Mouse (Mus musculus) liver, adult 2 months (tissue): ENCODE data around the gene Myh8. TPM values are rescaled to one million over a fixed set of nuclear protein-coding genes. Genes with fewer than 3 reads are reported as not detected.

Source experiments
- DNase-seq: peaks from one replicate; pipeline ENCODE4 v3.0.0-alpha.2; 2011; ENCODE audit warnings: low read depth, low spot score; ENCODE audit errors: extremely low read depth
- H3K27ac ChIP-seq: fragments of 200-500 bp; replicated peaks from 2 replicates; pipeline ENCODE4 v1.5.1; 2012; ENCODE audit warnings: low read depth, mild to moderate bottlenecking, control low read depth, inconsistent platforms, low read length; ENCODE audit not compliant: insufficient read depth
- H3K27me3 ChIP-seq: fragments of 200-500 bp; 2 replicates; pipeline ENCODE4 v1.6.1; 2012; ENCODE audit warnings: mild to moderate bottlenecking, moderate library complexity, low read length, inconsistent platforms; ENCODE audit not compliant: control insufficient read depth, insufficient read depth
- H3K36me3 ChIP-seq: fragments of 200-500 bp; 2 replicates; pipeline ENCODE4 v1.6.1; 2012; ENCODE audit warnings: low read length, inconsistent platforms; ENCODE audit not compliant: control insufficient read depth, insufficient read depth
- H3K4me1 ChIP-seq: fragments of 200-500 bp; 2 replicates; pipeline ENCODE4 v1.6.1; 2011; ENCODE audit warnings: low read length; ENCODE audit not compliant: control insufficient read depth, insufficient read depth
- H3K4me3 ChIP-seq: fragments of 200-500 bp; 2 replicates; pipeline ENCODE4 v1.5.1; 2011; ENCODE audit warnings: low read depth, mild to moderate bottlenecking, control low read depth, low read length, moderate library complexity; ENCODE audit not compliant: insufficient read depth
- H3K79me2 ChIP-seq: fragments of 200-500 bp; 2 replicates; pipeline ENCODE4 v1.6.1; 2012; ENCODE audit warnings: inconsistent platforms, mild to moderate bottlenecking, low read length, moderate library complexity; ENCODE audit not compliant: control insufficient read depth, insufficient read depth
- H3K9ac ChIP-seq: fragments of 200-500 bp; 2 replicates; pipeline ENCODE4 v1.6.1; 2012; ENCODE audit warnings: low read depth, mild to moderate bottlenecking, control low read depth, inconsistent platforms, low read length
- CTCF ChIP-seq: fragments of 200-500 bp; IDR thresholded peaks from 2 replicates; pipeline ENCODE4 v1.5.1; 2011; ENCODE audit warnings: low read depth, low read length, control low read depth
- POLR2A ChIP-seq: fragments of 200-500 bp; IDR thresholded peaks from 2 replicates; pipeline ENCODE4 v1.6.1; 2011; ENCODE audit warnings: low read length, control low read depth; ENCODE audit not compliant: insufficient read depth; ENCODE audit errors: extremely low read depth
- WGBS: fragments of 180-500 bp; shearing (Covaris S2); methylation state at CpG from one replicate; pipeline ENCODE4 v1.1.7; 2018; 5-methylcytosine and 5-hydroxymethylcytosine counted together
- polyA plus RNA-seq: library from polyadenylated mRNA; depleted of rRNA; stranded (reverse); fragments of >200 nt; gene quantifications from 2 replicates; pipeline ENCODE4 v1.2.3, GENCODE M21; 2012; rRNA removed
- total RNA-seq: library from RNA; depleted of rRNA; stranded (reverse); fragments of >200 nt; gene quantifications from 2 replicates; pipeline ENCODE4 v1.2.3, GENCODE M21; 2014; rRNA removed

The Myh8 gene
- total RNA-seq (not detected in 2 replicates), polyA plus RNA-seq (not detected in 2 replicates)

- H3K36me3 ChIP-seq: no peaks in the 10 kb centered on the region
- H3K27ac ChIP-seq: no peak within 1 kb of the TSS
- TF ChIP-seq POLR2A: no peak
- TF ChIP-seq CTCF: no peak
- H3K79me2 ChIP-seq: no peaks in the 10 kb centered on the region
- no peaks in the 10 kb centered on the region for H3K27me3 ChIP-seq
- no peak within 1 kb of the TSS for H3K4me3 ChIP-seq
- 85% methylated on average over 10 of the region's 10 CpGs for WGBS
- no peak within 1 kb of the TSS for H3K9ac ChIP-seq
- H3K4me1 ChIP-seq: no peaks in the 10 kb centered on the region
- no peak for DNase-seq
These were observed at the start of gene Myh8 for GRCm38 (mm10) chr11:67276601-67277174. Gene Myh8, plus strand, starts transcription at chr11:67277124.

- no peak for TF ChIP-seq POLR2A
- Histone ChIP-seq H3K9ac (no peak overlapping the region), H3K79me2 (no peaks in the 10 kb centered on the region), H3K36me3 (no peaks in the 10 kb centered on the region), H3K4me1 (peaks cover 4% of the 10 kb centered on the region; the same call in 1 of the 2 replicates), H3K4me3 (no peak overlapping the region), H3K27ac (no peak overlapping the region), H3K27me3 (no peaks in the 10 kb centered on the region)
- DNase-seq: no peak
- 87% methylated on average over 3 of the region's 3 CpGs for WGBS
These were observed 48.2 kb upstream of the Myh8 start for GRCm38 (mm10) chr11:67228731-67229130.

- TF ChIP-seq CTCF (no peak), POLR2A (no peak)
- WGBS: 81% methylated on average over 5 of the region's 5 CpGs
These were observed 47.8 kb upstream of the Myh8 start for GRCm38 (mm10) chr11:67229166-67229565.

DNA sequence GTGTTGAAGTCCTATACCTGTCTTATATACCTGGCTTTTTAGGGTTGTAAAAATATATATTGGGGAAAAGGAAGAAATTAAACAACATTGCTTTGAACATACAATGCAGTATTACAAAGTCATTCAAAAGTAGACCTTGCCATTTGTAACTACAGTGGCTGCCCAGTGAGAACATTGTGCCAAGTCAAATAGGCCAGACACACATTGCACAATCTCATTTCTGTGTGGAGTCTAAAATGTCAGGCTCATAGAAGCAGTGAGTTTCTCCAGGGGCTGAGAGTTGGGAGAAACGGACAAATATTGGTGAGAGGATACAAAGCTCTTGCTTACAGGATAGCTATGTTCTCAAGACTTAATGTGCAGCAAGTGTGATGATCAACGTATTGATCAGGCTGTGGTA, 47.0 kb upstream of the Myh8 start:
- no peaks in the 10 kb centered on the region for H3K36me3 ChIP-seq
- no peak overlapping the region for H3K27ac ChIP-seq
- no peak overlapping the region for H3K4me3 ChIP-seq
- 20% methylated on average over 2 of the region's 2 CpGs for WGBS
- TF ChIP-seq CTCF (no peak), POLR2A (no peak)
- H3K9ac ChIP-seq: no peak overlapping the region
- H3K79me2 ChIP-seq: no peaks in the 10 kb centered on the region
- peaks cover 4% of the 10 kb centered on the region; the same call in 1 of the 2 replicates for H3K4me1 ChIP-seq
- peak; percentile 93 for DNase-seq
- H3K27me3 ChIP-seq: no peaks in the 10 kb centered on the region

More at GRCm38 (mm10) chr11:67229166-67229565, 47.8 kb upstream of the Myh8 start:
- Histone ChIP-seq H3K27ac (no peak overlapping the region), H3K79me2 (no peaks in the 10 kb centered on the region), H3K36me3 (no peaks in the 10 kb centered on the region), H3K4me1 (peaks cover 4% of the 10 kb centered on the region; the same call in 1 of the 2 replicates), H3K9ac (no peak overlapping the region), H3K27me3 (no peaks in the 10 kb centered on the region), H3K4me3 (no peak overlapping the region)
- DNase-seq: no peak

DNA sequence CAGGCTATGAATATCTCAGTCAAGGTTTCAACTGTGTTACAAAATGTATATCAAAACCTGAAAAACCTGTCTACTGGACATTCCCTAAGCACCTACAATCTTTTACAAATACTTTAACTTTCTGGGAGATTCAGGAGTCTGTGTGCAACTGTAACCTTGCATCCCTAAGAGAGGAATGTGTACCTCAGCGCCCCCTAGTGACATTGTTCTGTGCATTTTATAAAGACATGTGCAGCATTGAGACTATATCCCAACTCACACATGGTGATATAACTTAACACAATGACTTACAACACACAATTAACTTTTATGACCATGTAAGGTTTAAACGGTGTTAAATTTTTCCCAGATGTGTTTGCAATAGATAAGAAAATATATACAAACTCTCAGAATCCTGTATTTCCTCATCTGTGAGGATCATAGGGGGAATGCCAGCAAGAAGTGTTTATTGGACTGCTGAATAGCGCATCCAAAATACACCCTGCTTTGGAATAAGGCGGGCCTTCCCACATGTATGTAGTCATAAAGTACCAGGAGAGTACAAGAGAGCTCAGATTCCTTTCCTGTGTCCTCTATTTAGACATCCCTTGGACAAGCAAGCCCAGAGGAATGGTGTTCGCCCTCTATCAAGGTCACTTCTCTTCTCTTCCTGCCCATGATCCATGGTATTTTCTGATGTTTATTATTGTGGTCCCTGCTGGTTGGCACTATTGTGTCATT, 41.1 kb upstream of the Myh8 start:
- no peaks in the 10 kb centered on the region for H3K36me3 ChIP-seq

DNA sequence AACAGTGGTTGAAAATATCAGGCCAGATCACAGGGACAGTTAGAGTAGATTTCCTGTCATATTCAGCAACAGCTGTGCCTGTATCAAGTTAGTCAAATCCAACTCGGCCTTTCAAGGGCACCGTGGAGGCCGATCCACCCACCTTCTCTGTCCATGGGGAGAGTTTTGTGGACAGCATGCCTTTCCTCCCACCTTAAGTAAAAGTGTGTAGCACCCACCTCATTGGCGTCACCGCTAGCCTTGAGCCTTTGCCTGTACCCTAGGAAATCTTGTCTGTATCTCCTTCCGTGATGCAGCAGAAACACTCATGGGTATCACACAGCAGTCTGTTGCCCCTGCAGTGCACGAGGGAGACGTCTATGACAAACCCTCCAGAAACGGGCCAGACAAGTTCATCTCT, 40.1 kb upstream of the Myh8 start:
- H3K27ac ChIP-seq: no peak overlapping the region
- no peaks in the 10 kb centered on the region for H3K36me3 ChIP-seq
- no peak for DNase-seq
- H3K9ac ChIP-seq: no peak overlapping the region
- H3K79me2 ChIP-seq: no peaks in the 10 kb centered on the region
- H3K27me3 ChIP-seq: no peaks in the 10 kb centered on the region
- peaks cover 10% of the 10 kb centered on the region; the same call in 1 of the 2 replicates for H3K4me1 ChIP-seq
- 83% methylated on average over 9 of the region's 9 CpGs for WGBS
- H3K4me3 ChIP-seq: no peak overlapping the region
- TF ChIP-seq CTCF: no peak
- no peak for TF ChIP-seq POLR2A

More for the DNA sequence above, 41.1 kb upstream of the Myh8 start:
- Histone ChIP-seq H3K9ac (no peak overlapping the region), H3K4me1 (peaks cover 10% of the 10 kb centered on the region; the same call in 1 of the 2 replicates), H3K4me3 (no peak overlapping the region), H3K79me2 (no peaks in the 10 kb centered on the region), H3K27me3 (no peaks in the 10 kb centered on the region), H3K27ac (no peak overlapping the region)
- TF ChIP-seq POLR2A (no peak), CTCF (peak; percentile 38)
- WGBS: 59% methylated on average over 5 of the region's 5 CpGs
- peak; percentile 54 for DNase-seq
